Mouse (Mus musculus): ENCODE results near the gene Chd2.
A peak's percentile ranks its signal among the peaks of the same experiment; 100 is the strongest.

Gene Chd2

DNA sequence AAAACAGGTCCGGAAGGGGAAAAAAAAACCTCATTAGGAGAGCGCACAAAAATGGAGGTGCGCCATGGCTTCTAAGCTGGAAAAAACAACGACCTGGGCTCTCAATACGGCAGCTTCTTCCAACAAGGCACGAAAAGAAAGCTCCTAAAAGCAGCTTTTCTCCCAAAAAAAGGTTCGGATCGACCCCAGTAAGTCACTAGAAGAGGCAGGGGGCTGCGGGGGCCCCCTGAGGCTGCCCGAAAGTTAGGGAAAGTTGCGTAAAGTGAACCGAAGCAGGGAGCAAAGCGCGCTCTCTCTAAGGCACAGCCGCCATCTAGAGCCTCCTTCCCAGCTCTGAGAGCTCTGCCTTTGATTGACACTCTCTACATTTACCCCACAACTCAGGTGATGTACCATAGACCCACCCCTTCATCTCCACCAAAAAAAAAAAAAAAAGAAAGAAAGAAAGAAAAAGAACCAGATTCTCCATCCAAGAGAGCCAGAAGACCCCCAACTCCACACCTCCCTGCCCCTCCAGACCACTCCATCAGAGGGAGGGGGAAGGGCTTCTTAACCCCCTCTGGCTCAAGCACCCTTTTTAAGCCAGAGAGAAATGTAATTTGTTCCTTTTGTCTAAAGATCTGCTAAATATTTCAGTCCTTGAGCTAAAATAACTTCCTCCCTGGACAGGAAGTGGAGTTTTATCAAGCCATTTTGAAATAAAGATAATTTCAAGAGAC is at the start of gene Chd2:
Gene Chd2, minus strand, starts transcription at position 419 of the 719 bp plus-strand sequence.
- no peak for TF ChIP-seq GATA4 (IDR thresholded peaks at IDR 0.05; ENCODE audit: insufficient replicate concordance, low read length)

DNA sequence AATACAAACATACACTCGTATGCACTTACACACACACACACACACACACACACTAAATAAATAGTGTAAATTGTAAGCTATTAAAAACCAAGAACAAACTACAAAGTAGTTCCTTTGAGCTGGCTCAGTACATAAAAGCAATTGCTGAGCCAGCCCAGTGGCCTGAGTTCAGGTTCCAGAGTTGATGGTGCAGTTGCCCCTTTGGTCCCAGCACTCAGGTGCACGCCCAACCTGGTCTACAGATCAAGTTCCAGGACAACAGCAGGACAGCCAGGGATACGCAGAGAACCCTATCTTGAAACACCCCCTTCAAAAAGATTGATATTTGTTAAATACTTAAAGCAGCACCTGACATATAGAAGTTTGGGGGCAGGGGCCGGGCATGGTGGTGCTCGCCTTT is 49.1 kb upstream of the Chd2 start:
- TF ChIP-seq GATA4 (IDR thresholded peaks at IDR 0.05; ENCODE audit: insufficient replicate concordance, low read length), result no peak

DNA sequence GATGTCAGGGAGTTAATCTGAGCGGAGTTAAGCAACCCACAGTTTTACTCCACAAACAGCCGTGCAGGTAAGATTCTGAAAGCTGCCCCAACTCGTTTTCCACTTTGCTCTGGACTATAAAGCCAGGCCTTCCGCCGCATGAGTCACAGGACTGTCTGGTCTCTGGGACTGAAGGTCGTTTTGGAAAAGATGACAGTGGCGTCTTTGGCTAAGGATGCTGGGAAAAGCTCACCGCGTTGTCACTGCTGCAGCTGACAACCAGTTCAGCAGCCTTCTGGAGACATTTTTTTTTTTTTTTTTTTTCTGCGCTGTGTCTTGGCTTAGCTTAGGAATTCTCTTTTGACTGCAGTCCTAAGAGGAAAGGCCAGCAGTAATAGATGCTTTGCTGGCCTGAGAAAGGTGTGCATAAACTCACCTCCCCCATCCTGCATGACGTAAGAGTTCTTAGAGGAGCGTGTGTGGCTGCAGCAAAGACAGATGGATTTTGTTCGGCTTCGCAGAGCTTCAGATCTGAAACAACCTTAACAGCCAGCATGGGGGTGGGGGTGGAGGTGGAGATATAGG is 47.7 kb upstream of the Chd2 start:
- no peak for TF ChIP-seq GATA4 (IDR thresholded peaks at IDR 0.05; ENCODE audit: insufficient replicate concordance, low read length)

DNA sequence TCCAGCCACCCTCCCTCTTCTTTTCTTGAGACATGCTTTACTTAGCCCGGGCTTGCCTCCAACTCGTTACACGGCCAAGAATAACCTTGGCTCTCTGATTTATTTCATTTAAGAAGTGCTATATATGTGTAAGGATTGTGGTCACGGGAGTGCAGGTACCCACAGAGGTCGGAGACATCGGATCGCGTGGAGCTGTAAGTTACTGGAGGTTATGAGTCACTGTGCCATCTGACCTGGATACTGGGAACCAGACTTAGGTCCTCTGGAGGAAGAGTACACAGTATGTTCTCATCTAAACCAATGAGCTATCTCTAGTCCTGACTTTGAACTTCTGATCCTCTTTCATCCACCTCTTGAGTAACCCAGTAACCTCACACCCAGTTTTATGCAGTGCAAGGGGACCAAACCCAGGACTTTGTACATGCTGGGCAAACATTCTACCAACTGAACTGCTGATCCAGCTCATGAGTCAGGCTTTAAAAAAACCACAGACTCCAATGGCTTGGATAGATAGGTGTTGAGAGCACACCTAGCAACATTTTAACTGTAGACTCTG is 46.8 kb upstream of the Chd2 start:
- TF ChIP-seq GATA4 (IDR thresholded peaks at IDR 0.05; ENCODE audit: insufficient replicate concordance, low read length), result peak; percentile 60; the same call in 1 of the 2 replicates

DNA sequence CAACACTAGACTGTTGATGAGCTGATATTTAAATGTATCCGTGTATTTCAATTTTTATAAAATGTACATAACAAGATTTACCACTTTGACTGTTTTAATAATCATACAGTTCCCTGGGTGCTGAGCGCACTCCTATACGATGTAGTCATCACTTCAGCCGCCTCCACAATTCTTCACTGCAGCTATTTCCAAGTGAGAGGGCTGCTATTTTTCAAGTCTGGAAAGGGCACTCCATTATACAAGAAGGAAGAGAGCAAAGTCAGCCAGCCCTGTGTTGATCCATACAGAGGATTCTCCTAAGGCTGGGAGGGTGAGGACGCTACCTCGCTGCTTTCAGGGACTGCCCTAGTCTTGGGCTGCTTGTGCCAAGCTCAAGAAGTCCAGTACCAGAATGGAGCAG is 45.1 kb upstream of the Chd2 start:
- TF ChIP-seq GATA4 (IDR thresholded peaks at IDR 0.05; ENCODE audit: insufficient replicate concordance, low read length), result no peak

DNA sequence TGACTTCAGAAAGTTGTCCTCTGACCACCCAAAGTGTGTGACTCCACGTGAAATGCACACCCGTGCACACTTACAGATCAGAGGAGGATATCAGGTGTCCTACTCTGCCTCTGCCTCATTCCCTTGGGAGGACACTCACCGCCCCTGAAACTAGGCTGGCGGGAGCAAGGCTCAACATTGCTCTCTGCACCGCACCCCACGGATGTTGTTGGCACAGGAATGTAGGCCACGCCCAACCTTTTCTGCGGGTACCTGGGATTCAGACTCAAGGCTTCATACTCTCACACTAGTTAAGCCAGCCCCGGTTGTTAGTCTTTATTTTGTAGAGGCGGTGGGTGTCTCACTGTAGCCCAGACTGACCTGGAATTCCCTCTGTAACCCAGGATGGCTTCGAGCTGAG is 44.6 kb upstream of the Chd2 start:
- TF ChIP-seq GATA4 (IDR thresholded peaks at IDR 0.05; ENCODE audit: insufficient replicate concordance, low read length), result no peak

DNA sequence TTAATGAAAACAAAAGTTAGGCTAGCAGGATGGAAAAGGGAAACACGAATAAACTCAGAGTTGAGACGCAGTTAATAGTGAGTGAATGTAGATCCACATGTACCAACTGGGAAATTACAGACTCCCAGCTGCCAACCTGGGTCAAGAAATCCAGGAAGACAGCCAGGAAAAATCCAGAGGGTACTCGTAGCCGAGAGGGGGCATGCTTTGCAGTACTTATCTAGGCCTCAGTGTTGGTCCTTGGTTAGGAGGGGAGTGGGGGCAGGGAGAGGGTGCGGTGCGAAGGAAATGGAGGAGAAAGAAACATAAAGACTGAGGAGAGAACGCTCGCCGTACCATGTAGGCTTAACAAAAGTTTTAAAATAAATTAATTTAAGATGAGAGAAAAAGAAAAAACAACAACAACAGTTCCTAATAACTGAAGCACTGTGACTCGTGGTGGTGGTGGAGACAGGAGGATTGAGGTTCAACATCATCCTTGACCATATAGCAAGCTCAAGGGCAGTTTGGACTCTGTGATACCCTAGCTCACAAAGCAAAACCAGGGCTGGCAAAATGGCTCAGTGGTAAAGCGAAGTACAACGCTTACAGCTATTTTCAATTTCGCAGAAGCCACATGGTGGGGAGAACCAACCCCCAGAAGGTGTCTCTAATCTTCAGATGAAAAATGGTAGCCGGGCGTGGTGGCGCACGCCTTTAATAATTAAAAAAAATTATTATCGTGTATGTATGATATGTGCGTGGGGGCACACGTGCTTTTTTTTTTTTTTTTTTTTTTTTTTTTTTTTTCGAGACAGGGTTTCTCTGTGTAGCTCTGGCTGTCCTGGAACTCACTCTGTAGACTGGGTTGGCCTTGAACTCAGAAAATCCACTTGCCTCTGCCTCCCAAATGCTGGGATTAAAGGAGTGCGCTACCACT is 43.7 kb upstream of the Chd2 start:
- no peak for TF ChIP-seq GATA4 (IDR thresholded peaks at IDR 0.05; ENCODE audit: insufficient replicate concordance, low read length)

DNA sequence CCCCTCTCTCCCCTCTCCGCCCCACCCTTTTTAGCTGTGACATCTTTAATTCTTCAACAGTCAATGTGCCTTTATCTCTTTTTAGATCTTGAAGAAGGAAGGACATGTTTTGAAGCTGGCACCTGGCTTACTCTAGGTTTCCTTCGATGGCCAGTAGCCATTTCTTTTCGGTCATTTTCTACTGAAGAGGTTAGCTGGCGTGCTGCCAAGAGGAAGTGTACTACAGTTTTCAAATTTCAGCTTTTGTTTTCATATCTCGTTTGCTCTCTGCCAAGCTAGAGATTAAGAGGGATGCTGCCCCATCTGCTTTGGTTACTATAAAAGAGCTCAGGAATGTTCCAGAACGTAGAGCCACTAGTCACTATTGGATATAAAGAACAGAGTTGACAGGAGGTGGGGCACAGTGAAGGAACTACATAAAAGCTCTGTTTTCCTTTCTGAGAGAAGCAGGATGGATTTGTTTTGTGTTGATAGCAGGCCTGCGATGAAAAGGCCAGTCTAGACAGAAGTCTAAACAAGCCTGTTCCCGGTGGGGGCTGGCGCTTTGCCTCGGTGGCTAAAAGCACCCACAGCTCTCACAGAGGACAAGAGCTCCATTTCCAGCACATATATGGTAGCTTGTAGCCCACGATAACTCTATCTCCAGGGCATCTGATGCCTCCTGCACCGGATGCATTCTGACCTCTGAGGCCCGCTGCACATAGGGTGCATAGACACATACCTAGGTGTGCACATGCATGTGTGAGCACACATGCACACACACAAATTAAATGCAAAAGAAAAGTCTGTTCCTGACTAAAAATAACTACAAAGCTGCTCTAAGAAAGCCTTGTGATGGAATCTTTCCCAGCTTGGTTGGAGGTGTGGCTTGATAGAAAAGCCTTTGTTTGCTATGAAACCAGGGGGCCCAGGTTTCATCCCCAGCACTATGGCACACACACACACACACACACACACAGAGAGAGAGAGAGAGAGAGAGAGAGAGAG is 42.7 kb upstream of the Chd2 start:
- no peak; the same call in 1 of the 2 replicates for TF ChIP-seq GATA4 (IDR thresholded peaks at IDR 0.05; ENCODE audit: insufficient replicate concordance, low read length)

DNA sequence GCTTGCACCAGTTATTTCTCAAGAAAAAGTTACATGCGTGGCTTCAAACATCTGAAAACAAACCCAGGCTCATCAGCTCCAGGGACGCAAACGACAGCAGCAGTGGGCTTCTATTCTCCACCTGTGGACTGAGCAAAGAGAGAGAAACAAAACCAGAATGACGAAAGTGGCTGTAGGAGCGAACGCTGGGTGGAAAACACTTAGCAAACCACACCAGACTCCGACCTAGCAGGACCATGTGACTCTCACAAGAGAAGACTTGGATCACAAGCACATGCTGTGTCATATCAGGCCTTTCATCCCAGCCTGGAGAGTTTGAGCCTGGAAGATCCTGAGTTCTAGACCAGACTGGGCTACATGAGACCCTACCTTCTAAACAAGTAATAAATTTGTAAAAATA is 41.8 kb upstream of the Chd2 start:
- TF ChIP-seq GATA4 (IDR thresholded peaks at IDR 0.05; ENCODE audit: insufficient replicate concordance, low read length), result no peak

DNA sequence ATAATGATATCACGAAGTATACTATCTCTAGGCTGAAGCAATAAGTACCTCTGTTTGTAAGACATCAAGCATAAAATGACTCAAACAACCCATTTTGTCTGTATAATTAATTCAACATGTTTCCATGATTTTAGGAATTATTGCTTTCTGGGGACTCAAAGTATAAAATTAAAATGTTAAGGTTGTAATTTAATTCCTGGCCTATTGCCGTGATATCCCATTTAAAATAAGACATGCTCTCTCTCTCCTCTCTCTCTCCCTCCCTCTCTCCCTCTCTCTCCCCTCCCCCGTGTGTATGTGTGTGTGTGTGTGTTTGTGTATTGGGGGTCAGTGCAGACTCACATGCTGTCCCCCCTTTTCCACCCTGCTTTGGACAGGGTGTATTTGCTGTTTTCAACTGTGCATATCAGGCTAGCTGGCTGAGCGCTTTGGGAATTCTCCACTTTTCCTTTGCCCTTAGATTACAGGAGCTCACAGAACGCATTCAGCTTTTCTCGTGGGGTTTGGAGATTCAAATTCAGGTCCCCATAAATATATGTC is 40.3 kb upstream of the Chd2 start:
- TF ChIP-seq GATA4 (IDR thresholded peaks at IDR 0.05; ENCODE audit: insufficient replicate concordance, low read length), result no peak

DNA sequence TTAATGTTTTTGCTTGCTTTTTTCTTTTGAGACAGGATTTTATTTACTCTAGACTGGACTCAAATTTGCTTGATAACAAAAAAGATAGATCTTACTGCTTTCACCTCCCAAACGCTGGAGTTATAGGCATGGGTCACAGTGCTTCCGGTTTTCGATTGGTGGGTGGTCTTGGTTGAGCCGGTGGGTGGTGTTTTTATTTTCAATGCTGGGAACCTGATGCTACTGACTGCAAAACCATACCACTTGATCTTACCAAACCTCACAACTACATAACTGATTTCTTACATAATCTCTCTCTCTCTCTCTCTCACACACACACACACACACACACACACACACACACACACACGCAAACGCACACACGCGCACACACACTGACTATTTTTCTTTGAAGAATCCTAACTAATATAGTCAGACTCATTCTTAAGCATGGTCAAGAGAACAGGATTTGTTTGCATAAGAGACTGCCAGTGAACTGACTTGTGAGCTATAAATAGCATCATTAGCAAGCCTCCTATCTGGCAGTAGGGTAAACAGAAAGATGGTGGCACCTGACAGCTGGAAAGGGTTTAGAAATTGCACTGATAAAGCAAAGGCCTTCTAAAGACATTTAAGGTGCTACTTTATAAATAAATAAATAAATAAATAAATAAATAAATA is 37.6 kb upstream of the Chd2 start:
- TF ChIP-seq GATA4 (IDR thresholded peaks at IDR 0.05; ENCODE audit: insufficient replicate concordance, low read length), result no peak

DNA sequence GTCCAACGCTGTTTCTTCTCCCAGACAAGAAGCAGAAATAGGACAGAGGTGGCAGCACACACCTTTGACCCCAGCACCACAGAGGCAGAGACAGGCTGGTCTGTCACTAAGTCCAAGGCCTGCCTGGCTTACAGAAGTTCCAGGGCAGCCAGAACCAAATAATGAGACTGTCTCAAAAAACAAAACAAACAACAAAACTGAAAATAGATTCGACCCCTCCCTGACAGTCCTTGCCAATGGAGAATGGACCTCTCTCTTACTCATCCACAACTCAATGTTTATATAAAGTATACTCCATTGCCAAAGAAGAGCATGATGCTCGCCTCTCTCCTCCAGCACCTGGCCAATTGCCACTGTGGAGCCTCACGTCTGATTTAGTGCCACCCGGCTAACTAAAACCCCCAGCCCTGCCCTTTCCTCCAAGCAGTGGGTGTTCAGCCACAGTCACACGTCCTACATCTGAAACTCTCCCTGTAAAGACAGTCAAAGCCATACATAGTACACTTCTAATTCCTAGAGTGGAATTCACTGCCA is 36.3 kb upstream of the Chd2 start:
- TF ChIP-seq GATA4 (IDR thresholded peaks at IDR 0.05; ENCODE audit: insufficient replicate concordance, low read length), result 0 out of 2 replicates have a peak, but pooled peaks have one; percentile 40
